Mouse (Mus musculus) spleen, postnatal 14 days (tissue): ENCODE measurements around the gene Sall1.

ENCODE experiments used
- DNase-seq, 2 experiments: peaks; one replicate each; pipeline ENCODE4 v3.0.0; 2021 to 2022; ENCODE audit warnings: low spot score in 2 of 2

The Sall1 gene

GRCm38 (mm10) chr8:88991780-88992509 is 52.0 kb downstream of the Sall1 start:
- DNase-seq = no peak

GRCm38 (mm10) chr8:88991176-88991575 is 52.8 kb downstream of the Sall1 start:
- no peak for DNase-seq

GRCm38 (mm10) chr8:88989002-88989401 is 55.0 kb downstream of the Sall1 start:
- no peak for DNase-seq

DNA sequence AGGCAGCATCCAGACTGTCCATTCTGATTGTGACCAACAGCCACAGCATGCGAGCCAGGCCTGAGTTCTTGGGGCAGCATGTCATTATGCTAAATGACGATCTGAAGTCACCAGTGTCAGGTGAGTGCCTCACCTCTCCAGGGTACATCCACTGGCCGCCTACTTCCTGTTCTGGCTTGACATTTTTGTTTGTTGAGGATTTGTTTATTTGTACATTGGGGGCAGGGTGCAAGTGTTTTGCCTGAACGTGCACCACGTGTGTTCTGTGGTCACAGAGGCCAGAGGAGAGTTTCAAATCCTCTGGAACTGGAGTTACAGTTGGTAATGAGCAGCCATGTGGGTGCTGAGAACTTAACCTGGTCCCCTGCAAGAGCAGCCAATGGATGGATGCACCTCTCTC is 60.5 kb downstream of the Sall1 start:
- DNase-seq = no peak
